Mouse (Mus musculus): ENCODE results near the gene Myrip.
"Not testable (repeated sequence)": the region's sequence is repeated elsewhere in the genome, so short reads cannot be mapped to it uniquely, and the experiment has no call there.

Gene Myrip

GRCm38 (mm10) chr9:120398289-120398688, 97.0 kb downstream of the Myrip start:
- no peak for DNase-seq

DNA sequence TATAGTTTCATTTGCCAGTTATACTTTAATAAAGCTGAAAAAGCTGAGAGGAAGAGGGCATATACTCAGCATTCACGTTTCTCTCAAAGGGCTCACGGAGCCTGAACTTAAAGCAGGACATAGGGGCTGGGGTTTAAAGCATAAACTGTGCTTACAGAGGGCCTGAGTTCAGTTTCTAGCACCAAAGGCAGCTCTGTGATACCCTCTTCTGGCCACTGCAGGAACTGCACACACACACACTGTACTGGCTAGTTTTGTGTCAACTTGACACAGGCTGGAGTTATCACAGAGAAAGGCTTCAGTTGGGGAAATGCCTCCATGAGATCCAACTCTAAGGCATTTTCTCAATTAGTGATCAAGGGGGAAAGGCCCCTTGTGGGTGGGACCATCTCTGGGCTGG, 98.2 kb downstream of the Myrip start:
- not testable (repeated sequence) for DNase-seq

DNA sequence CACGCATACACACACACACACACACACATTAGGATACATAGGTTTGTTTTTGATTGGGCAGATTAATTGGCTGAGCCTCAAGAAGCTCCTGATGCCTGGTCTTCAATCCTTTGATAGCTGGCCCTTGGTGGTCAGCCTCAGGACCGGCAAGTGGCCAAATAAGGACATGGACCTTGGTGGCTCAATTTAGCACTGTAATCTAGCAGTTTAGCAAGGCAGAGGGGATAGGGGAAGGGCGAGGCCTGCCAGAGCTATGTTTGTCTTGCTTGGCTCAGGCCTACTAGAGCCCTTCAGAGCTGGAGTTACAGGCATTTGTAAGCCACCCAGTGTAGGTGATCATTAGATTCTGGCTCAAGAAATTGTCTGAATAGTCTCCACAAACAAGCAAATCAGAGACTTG, 101.1 kb downstream of the Myrip start:
- DNase-seq = no peak

- no peak for DNase-seq
These were observed 102.3 kb downstream of the Myrip start for GRCm38 (mm10) chr9:120403661-120404060.

- DNase-seq = no peak
These were observed 108.4 kb downstream of the Myrip start for GRCm38 (mm10) chr9:120409663-120410181.

GRCm38 (mm10) chr9:120410421-120410820, 109.1 kb downstream of the Myrip start:
- peak; percentile 35 for DNase-seq

DNA sequence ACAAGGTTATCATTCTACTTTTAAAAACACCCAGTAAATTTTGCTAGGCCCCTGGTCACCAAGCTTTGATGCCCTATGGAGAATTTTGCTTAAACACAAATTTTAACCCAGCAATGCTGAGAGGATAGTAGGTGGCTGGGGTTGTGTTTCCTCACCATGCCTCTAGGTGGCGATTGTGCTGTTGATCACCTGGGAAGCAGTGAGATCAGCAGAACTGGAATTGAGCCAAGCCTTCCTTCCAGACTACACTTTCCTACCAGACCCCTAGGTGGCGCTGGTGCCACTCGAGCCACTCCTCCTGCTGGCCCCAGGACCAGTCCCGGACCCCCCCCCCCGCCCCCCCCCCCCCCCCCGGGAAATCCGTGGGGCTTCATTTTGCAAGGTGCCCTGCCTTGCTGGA, 114.2 kb downstream of the Myrip start:
- peak; percentile 68 for DNase-seq

- no peak for DNase-seq
These were observed 114.8 kb downstream of the Myrip start for GRCm38 (mm10) chr9:120416151-120416550.

- no peak for DNase-seq
These were observed 115.4 kb downstream of the Myrip start for GRCm38 (mm10) chr9:120416729-120417128.

DNA sequence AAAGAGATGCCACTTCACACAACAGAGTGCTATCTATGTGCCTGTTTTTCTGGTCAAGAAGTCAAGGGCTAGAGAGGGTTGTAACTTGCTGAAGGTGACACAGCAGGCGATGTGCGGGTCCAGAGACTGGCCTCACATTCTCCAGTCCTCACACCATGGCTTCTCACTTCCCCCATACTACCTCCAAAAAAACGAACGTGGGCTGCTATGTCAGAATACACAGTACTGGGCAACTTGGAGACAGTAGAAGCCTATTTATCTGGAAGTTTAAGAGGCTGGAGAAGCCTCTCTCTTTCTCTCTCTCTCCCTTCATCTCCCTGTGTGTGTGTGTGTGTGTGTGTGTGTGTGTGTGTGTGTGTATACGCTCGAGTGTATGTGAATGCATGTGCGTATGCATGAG, 117.3 kb downstream of the Myrip start:
- no peak for DNase-seq

GRCm38 (mm10) chr9:120424567-120424966, 123.3 kb downstream of the Myrip start:
- no peak for DNase-seq

- peak; percentile 20 for DNase-seq
These were observed 124.5 kb downstream of the Myrip start for GRCm38 (mm10) chr9:120425768-120426167.

- DNase-seq = no peak
These were observed 126.9 kb downstream of the Myrip start for GRCm38 (mm10) chr9:120428181-120428580.

DNA sequence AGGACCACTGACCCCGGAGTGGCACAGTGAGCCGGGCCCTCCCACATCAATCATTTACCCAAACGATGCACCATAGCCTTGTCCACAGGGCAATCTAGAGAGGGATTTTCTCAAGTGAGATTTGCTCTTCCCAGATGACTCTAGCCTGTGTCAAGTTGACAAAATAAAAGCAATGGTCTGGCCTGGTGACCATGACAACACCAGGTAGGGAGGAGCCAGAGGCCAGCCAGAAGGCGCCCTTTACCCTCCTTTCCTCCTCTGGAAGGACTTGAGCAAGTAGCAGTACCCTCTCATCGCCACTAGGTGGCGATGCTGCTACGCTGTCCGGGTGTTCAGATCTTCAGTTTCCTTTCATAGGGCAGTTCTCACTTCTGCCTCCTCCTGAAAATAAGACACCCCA, 132.4 kb downstream of the Myrip start:
- peak; percentile 49 for DNase-seq

DNA sequence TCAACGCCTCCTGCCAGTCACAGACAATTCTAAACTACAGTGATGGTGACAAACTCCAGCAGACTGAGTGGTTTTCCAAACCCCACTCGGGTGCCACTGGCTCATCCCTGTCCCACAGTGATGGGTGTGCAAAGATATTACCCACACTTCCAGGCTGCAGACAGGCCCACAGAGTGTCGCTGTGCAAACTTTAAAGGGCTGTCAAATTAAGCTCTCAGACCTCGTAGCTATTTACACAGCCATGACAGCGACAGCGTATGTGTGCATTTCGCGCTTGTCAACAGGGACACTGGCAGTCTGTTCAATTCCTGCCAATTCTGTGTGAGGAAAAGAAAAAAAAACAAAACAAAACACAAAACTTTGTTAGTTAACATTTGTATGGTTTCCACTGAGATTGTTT, 134.5 kb downstream of the Myrip start:
- DNase-seq = no peak

DNA sequence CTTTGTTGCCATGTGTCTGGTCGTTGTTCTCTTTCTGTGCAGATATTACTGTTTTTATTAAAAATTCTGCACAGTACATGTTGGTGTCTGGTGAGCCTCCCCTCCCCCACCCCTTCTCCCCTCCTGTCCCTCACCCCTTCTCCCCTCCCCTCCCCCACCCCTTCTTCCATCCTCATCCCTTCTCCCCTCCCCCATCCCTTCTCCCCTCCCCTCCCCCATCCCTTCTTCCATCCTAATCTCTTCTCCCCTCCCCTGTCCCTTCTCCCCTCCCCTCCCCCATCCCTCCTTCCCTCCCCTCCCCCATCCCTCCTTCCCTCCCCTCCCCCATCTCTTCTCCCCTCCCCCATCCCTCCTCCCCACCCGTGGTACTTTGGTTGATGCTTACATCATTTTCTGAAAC, 135.5 kb downstream of the Myrip start:
- no peak for DNase-seq

- no peak for DNase-seq
These were observed 136.1 kb downstream of the Myrip start for GRCm38 (mm10) chr9:120437266-120437876.

DNA sequence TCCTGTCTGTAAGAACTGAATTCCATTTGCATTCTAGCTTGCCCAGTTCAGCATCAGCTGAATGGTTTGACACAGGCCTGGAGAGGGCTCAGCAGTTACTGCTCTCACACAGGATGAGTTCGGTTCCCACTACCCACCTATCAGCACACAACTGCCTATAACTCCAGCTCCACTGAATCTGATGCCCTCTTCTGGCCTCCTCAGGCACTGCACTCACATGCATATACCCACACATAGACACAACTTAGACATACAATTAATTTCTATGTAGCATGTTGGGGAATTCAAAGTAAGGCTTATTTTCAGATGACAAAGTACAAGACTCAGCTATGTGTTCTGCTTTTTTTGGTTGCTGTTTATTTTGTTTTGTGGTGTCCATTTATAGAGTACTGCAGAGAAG, 137.0 kb downstream of the Myrip start:
- no peak for DNase-seq

GRCm38 (mm10) chr9:120438781-120439180, 137.5 kb downstream of the Myrip start:
- no peak for DNase-seq

- no peak for DNase-seq
These were observed 143.3 kb downstream of the Myrip start for GRCm38 (mm10) chr9:120444642-120445041.

DNA sequence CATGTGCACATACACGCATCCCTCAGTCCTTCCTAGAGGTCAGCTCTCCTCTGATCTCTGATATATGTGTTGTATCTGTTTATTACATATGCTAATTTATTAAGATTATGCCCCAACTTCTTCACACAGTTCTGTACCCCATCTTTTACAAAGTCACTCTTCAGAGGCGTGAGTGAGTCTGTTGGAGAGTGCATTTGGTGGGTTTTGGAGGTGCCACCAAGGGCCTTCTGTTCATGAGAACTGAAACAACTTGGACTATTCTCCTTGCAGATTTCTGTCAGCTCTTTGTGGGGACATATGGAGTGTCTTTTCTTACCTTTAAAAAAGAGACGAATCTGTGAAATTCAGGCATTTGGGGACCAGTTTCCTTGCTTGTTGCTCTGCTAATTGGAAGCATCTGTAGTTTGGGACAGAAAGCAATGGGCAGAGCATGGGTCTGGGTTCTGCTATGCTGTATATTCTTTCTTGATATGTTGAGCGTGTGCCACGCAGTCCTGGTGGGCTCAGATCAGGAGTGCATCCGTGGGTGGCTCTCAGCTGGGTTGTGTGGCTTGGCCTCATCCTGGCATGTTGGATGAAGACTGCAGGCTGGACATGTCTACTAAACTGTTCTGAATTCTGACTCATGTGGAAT, 148.5 kb downstream of the Myrip start:
- DNase-seq = no peak

GRCm38 (mm10) chr9:120455768-120456655, 154.7 kb downstream of the Myrip start:
- no peak for DNase-seq

DNA sequence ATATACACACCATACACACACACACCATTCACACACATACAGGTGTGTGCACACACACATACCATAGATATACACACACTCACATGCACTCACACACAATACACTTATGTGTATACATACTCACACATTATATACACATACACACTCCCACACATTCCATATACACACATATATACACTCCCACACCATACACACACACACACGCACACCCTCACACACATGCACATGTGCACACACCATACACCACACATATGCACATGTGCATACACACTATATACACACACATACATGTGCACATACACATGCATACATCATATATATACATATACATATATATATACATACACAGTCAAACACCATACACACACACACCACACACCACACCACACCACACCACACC, 169.1 kb downstream of the Myrip start:
- no peak for DNase-seq

DNA sequence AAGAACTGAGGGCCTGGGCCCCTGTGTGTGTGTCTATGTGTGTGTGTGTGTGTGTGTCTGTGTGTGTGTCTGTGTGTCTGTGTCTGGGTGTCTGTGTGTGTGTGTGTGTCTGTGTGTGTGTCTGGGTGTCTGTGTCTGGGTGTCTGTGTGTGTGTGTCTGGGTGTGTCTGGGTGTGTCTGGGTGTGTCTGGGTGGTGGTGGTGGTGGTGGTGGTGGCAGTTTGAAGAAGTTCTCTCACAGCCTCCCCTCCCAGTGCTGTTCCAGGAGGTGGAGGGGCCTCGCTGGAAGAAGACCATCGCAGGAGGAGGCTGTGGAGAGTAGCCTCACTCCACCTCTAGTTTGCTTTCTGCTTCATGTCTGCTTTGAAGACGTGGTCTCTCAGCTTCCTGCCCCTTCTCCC, 180.3 kb downstream of the Myrip start:
- no peak for DNase-seq
